Mouse (Mus musculus) kidney, embryonic 15.5 days (tissue): ENCODE measurements around the gene Pla2g6. TPM values are rescaled to one million over a fixed set of nuclear protein-coding genes. Genes with fewer than 3 reads are reported as not detected.

Source experiments
- ATAC-seq: fragments of 200-750 bp; cut with Nextera tagmentation; replicated peaks from 2 replicates; pipeline ENCODE4 v1.8.0; 2017; ENCODE audit warnings: moderate TSS enrichment; ENCODE audit not compliant: low FRiP score
- H3K27ac ChIP-seq: fragments of 300-500 bp; sonication (generic); 2 replicates; pipeline ENCODE4 v1.5.1; 2015; ENCODE audit warnings: mild to moderate bottlenecking, inconsistent platforms
- H3K27me3 ChIP-seq: fragments of 300-500 bp; sonication (generic); 2 replicates; pipeline ENCODE4 v1.6.1; 2015; ENCODE audit warnings: inconsistent platforms
- H3K36me3 ChIP-seq: fragments of 300-500 bp; sonication (generic); 2 replicates; pipeline ENCODE4 v1.6.1; 2015; ENCODE audit warnings: inconsistent platforms
- H3K4me1 ChIP-seq: fragments of 300-500 bp; sonication (generic); 2 replicates; pipeline ENCODE4 v1.6.1; 2015; ENCODE audit warnings: inconsistent platforms
- H3K4me2 ChIP-seq: fragments of 300-500 bp; sonication (generic); 2 replicates; pipeline ENCODE4 v1.6.1; 2015; ENCODE audit warnings: moderate library complexity, mild to moderate bottlenecking, inconsistent platforms
- H3K4me3 ChIP-seq: fragments of 300-500 bp; sonication (generic); replicated peaks from 2 replicates; pipeline ENCODE4 v1.5.1; 2015; ENCODE audit warnings: mild to moderate bottlenecking, inconsistent platforms
- H3K9ac ChIP-seq: fragments of 300-500 bp; sonication (generic); 2 replicates; pipeline ENCODE4 v1.6.1; 2015; ENCODE audit warnings: mild to moderate bottlenecking, inconsistent platforms
- H3K9me3 ChIP-seq: fragments of 300-500 bp; sonication (generic); replicated peaks from 2 replicates; pipeline ENCODE4 v1.6.1; 2016; ENCODE audit warnings: inconsistent platforms
- WGBS: fragments of 180-500 bp; shearing (Covaris S2); methylation state at CpG from one replicate; pipeline ENCODE4 v1.1.7; 2015; ENCODE audit warnings: mixed read lengths; 5-methylcytosine and 5-hydroxymethylcytosine counted together
- polyA plus RNA-seq: library from polyadenylated mRNA; unstranded; fragments of >200 nt; fragmentation: Nextera tagmentation; extraction: Ambion mirVana; gene quantifications from 2 replicates; pipeline ENCODE4 v1.2.1, GENCODE M21; 2015

The Pla2g6 gene
- polyA plus RNA-seq, 1 experiment from 2014 or later: 17.7 TPM

GRCm38 (mm10) chr15:79347845-79348506 lies 19.8 kb upstream of the Pla2g6 start:
- Histone ChIP-seq H3K36me3 (no peaks in the 10 kb centered on the region), H3K4me2 (peak overlapping the region; percentile 99), H3K4me1 (peaks cover 41% of the 10 kb centered on the region), H3K9ac (peak overlapping the region; percentile 82), H3K27ac (peak overlapping the region; percentile 96), H3K9me3 (no peaks in the 10 kb centered on the region), H3K27me3 (no peaks in the 10 kb centered on the region), H3K4me3 (peak overlapping the region; percentile 85)
- 1% methylated on average over 46 of the region's 46 CpGs for WGBS
- ATAC-seq: peak; percentile 79

DNA sequence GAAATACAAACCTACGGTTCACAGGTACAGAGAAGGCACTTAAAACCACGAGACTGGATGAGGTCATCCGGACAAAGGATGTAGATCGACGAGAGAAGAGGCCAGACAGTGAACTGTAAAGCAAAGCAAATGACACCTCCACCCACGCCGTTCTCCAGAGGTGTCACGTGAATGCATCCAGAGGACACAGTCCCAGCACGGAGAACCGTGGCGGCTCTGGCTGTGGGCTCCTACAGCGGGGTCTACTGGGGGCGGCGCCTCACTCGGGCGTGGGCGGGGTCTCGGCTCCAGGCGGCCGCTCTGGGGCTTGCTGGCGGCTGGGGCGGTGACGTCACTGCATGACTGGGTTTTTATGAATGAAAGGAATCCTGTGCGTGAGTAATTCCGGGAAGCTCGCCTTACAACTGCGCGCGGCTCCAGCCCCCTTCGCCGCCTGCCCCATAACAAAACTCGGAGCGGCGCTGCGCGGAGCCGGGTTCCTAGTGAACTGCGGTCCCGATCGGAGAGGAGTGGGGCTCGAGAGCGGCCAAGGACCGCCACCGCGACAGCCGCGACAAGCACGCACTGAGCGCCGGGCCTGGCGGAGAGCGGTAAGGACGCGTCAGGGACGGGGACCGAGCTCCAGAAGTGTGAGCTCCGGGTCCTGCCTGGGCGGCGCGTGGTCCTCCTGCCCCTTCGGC lies 19.1 kb upstream of the Pla2g6 start:
- peak; percentile 87 for ATAC-seq
- Histone ChIP-seq H3K4me3 (peak overlapping the region; percentile 85), H3K4me2 (peak overlapping the region; percentile 99), H3K27me3 (no peaks in the 10 kb centered on the region), H3K9ac (peak overlapping the region; percentile 82), H3K4me1 (peaks cover 37% of the 10 kb centered on the region), H3K27ac (peak overlapping the region; percentile 96), H3K9me3 (no peaks in the 10 kb centered on the region), H3K36me3 (no peaks in the 10 kb centered on the region)
- under 1% methylated on average over 61 of the region's 61 CpGs for WGBS

- peaks cover 26% of the 10 kb centered on the region for H3K4me1 ChIP-seq
- H3K9ac ChIP-seq: peak within 1 kb of the TSS; percentile 82
- ATAC-seq: no peak
- WGBS: 49% methylated on average over 8 of the region's 8 CpGs
- H3K36me3 ChIP-seq: no peaks in the 10 kb centered on the region
- H3K27ac ChIP-seq: peak within 1 kb of the TSS; percentile 96
- no peaks in the 10 kb centered on the region for H3K27me3 ChIP-seq
- H3K9me3 ChIP-seq: no peaks in the 10 kb centered on the region
- H3K4me2 ChIP-seq: peak within 1 kb of the TSS; percentile 99
- H3K4me3 ChIP-seq: peak within 1 kb of the TSS; percentile 85
Observed at GRCm38 (mm10) chr15:79346051-79346793, 18.0 kb upstream of the Pla2g6 start, which contains the start of gene Maff. TSS of gene Maff (plus strand) at chr15:79346621.

DNA sequence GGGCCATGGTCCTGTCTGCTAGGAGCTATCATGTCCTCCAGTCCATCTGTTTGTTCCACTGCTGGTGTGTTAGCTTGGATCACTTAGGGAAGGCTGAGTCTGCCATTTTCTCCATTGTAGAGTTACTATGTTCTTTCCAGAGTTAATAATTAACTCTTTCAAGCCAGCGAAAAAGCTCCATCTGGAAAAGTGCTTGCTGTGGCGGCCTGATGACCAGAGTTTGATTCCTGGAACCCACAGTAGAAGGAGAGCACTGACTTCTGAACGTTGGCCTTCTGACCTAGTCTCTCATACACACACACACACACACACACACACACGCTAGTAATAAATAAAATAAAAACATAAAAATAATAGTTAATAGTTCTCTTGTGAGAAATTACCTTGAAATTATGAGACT lies 16.4 kb upstream of the Pla2g6 start:
- 59% methylated on average over 4 of the region's 4 CpGs for WGBS
- H3K9me3 ChIP-seq: no peaks in the 10 kb centered on the region

DNA sequence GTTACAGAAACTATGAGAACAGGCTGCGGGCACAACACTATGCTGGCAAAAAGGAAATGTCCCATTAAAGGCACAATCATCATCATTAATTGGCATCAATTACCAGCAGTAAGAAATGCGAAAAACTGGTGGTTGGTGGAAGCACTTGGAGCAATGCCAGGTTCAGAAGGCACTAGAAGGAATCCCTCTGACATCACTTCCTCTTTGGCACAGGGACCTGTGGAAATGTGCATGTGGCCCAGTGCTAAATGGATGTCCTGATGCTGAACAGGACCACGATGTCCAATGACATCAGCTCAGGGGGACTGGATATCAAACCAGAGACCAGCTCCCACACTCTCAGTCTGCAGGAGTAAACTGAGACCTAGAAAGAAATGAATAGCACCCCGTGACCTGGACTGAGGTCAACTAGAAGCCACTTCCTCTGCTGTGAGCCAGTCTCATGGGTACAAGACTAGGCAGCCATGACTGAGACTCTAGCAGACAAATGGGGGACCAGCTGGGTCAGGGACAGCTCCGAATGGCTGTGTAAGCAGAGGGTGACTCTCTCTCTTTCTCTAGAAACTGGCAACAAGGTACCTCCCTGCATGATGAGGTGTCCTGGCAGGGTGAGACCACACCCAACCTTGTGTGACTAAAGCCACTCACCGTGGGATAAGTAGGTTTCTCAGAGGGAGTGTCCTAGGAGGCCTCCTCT lies 14.6 kb upstream of the Pla2g6 start:
- Histone ChIP-seq H3K27me3 (no peaks in the 10 kb centered on the region), H3K9me3 (no peaks in the 10 kb centered on the region), H3K27ac (no peak overlapping the region), H3K4me2 (no peak overlapping the region), H3K4me1 (0 out of 2 replicates have a peak, but pooled peaks cover 9% of the 10 kb centered on the region), H3K9ac (no peak overlapping the region), H3K4me3 (no peak overlapping the region), H3K36me3 (no peaks in the 10 kb centered on the region)
- ATAC-seq: no peak
- 70% methylated on average over 6 of the region's 6 CpGs for WGBS

More for the DNA sequence above, 16.4 kb upstream of the Pla2g6 start:
- no peak for ATAC-seq
- Histone ChIP-seq H3K36me3 (no peaks in the 10 kb centered on the region), H3K4me1 (peaks cover 21% of the 10 kb centered on the region), H3K27me3 (no peaks in the 10 kb centered on the region), H3K27ac (no peak overlapping the region), H3K4me2 (no peak overlapping the region), H3K9ac (no peak overlapping the region), H3K4me3 (no peak overlapping the region)

DNA sequence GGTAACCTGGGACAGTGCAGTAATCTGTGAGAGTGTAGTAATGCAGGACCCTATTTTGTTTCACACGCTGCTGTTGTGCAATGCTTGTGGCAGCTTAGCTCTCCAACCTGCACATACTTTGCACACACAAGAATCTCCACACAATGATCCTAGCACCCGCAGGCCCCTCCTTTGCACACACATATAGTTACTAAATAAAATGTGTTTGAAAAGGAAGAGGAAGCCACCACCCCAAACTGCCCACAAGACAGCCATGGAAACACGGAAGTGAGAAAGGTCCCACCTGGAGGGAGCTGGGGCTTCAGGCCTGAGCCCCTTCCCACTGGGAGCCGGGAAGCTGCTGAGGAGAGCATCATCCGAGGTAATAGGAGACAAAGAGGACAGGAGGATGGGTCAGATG lies 10.8 kb upstream of the Pla2g6 start:
- 71% methylated on average over 5 of the region's 5 CpGs for WGBS
- no peak overlapping the region for H3K4me2 ChIP-seq
- no peaks in the 10 kb centered on the region for H3K4me1 ChIP-seq
- no peak for ATAC-seq
- H3K27ac ChIP-seq: no peak overlapping the region
- no peaks in the 10 kb centered on the region for H3K9me3 ChIP-seq
- H3K36me3 ChIP-seq: no peaks in the 10 kb centered on the region
- H3K4me3 ChIP-seq: no peak overlapping the region
- no peak overlapping the region for H3K9ac ChIP-seq
- no peaks in the 10 kb centered on the region for H3K27me3 ChIP-seq

DNA sequence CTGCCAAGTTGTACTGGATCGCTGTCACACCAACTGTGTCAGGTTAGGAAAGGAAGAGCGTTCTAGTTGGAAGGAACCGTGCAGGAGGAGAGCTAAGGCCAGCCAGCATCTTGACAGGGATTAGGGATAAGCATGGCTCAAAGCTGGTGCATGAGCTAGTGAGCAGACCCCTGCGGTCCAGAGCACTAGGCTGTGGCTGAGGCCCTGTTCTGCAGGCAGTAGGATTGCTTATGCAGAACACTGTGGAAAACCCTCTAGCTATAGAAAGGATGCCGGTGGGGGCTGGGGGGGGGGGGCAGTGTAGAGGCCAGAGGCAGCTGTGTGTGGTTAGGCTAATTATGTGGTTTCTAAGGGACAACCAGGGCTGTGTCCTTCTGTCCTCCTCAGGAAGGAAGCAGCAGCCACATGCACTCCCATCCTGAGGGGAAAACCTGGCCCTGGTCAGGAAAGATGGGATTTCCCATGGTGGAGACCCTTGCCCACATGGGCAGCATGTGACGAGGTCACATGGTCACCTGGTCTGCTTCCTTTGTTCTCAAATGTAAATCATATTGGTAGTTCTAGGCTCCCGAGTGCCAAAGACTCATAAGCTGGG lies 7.0 kb upstream of the Pla2g6 start:
- no peak overlapping the region for H3K9ac ChIP-seq
- H3K27me3 ChIP-seq: no peaks in the 10 kb centered on the region
- 0 out of 2 replicates have a peak overlapping the region, but pooled peaks have one; percentile 13 for H3K27ac ChIP-seq
- H3K9me3 ChIP-seq: no peaks in the 10 kb centered on the region
- H3K4me1 ChIP-seq: 0 out of 2 replicates have a peak, but pooled peaks cover 2% of the 10 kb centered on the region
- no peak overlapping the region for H3K4me3 ChIP-seq
- WGBS: 56% methylated on average over 7 of the region's 7 CpGs
- no peak overlapping the region for H3K4me2 ChIP-seq
- no peak for ATAC-seq
- no peaks in the 10 kb centered on the region for H3K36me3 ChIP-seq

- Histone ChIP-seq H3K9ac (no peak overlapping the region), H3K4me3 (no peak overlapping the region), H3K36me3 (no peaks in the 10 kb centered on the region), H3K27me3 (no peaks in the 10 kb centered on the region), H3K9me3 (no peaks in the 10 kb centered on the region), H3K4me1 (peaks cover 5% of the 10 kb centered on the region; the same call in 1 of the 2 replicates), H3K4me2 (no peak overlapping the region), H3K27ac (no peak overlapping the region)
- ATAC-seq: no peak
- 54% methylated on average over 4 of the region's 4 CpGs for WGBS
Observed at GRCm38 (mm10) chr15:79333409-79333808, 5.2 kb upstream of the Pla2g6 start.

- no peak for ATAC-seq
- H3K4me3 ChIP-seq: no peak overlapping the region
- H3K4me1 ChIP-seq: peaks cover 29% of the 10 kb centered on the region
- no peak overlapping the region for H3K9ac ChIP-seq
- no peaks in the 10 kb centered on the region for H3K9me3 ChIP-seq
- H3K27ac ChIP-seq: 0 out of 2 replicates have a peak overlapping the region, but pooled peaks have one; percentile 49
- H3K27me3 ChIP-seq: no peaks in the 10 kb centered on the region
- no peaks in the 10 kb centered on the region for H3K36me3 ChIP-seq
- WGBS: 60% methylated on average over 4 of the region's 4 CpGs
- no peak overlapping the region for H3K4me2 ChIP-seq
Observed at GRCm38 (mm10) chr15:79330521-79330920, 2.3 kb upstream of the Pla2g6 start.

- WGBS: 89% methylated on average over 6 of the region's 6 CpGs
- no peak for ATAC-seq
- no peaks in the 10 kb centered on the region for H3K27me3 ChIP-seq
- no peaks in the 10 kb centered on the region for H3K9me3 ChIP-seq
- H3K36me3 ChIP-seq: no peaks in the 10 kb centered on the region
- H3K4me3 ChIP-seq: no peak overlapping the region
- no peak overlapping the region for H3K4me2 ChIP-seq
- H3K4me1 ChIP-seq: peaks cover 32% of the 10 kb centered on the region
- 0 out of 2 replicates have a peak overlapping the region, but pooled peaks have one; percentile 45 for H3K27ac ChIP-seq
- no peak overlapping the region for H3K9ac ChIP-seq
Observed at GRCm38 (mm10) chr15:79329979-79330363, 1.8 kb upstream of the Pla2g6 start.

DNA sequence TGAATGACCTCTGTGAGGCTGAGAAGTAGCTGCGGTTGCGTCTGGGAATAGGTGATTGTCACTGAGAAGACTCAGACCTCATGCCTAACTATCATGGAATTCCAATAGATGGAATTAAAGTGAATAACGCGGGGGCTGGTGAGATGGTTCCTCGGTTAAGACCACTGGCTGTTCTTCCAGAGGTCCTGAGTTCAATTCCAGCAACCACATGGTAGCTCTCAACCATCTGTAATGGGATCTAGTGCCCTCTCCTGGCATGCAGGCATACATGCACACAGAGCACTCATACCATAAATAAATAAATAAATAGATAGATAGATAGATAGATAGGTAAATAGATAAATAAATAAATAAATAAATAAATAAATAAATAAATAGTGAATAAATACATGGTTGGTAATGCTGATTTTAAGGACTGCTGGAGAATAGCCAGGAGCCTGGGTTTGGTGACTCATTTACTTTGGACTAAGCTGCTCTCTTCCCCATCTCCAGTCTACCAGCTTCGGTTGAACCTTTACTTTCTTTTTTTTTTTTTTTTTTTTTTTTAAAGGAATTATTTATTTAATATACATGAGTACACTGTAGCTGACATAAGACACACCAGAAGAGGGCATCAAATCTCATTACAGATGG lies 1.3 kb upstream of the Pla2g6 start:
- Histone ChIP-seq H3K27me3 (no peaks in the 10 kb centered on the region), H3K4me3 (no peak overlapping the region), H3K4me2 (no peak overlapping the region), H3K9ac (no peak overlapping the region), H3K36me3 (no peaks in the 10 kb centered on the region), H3K9me3 (no peaks in the 10 kb centered on the region), H3K27ac (no peak overlapping the region), H3K4me1 (peaks cover 37% of the 10 kb centered on the region)
- ATAC-seq: no peak
- WGBS: 96% methylated on average over 6 of the region's 6 CpGs
